10 mouse cellular contexts compared by ENCODE assay signal in genomic region chr14:21402157-21402601, GRCm38 (mm10).
DNase-seq lines count a peak whose midpoint lies in the region; ATAC-seq lines count a peak whose summit lies in the region.
"Had no signal": no experiment of that assay in that cellular context is flagged by ENCODE, and none has a peak within 500 bp of the region (broad histone marks: within the 10 kb centered on the region; RNA-seq: fewer than 3 reads in every experiment).

No protein-coding gene starts in this region.

- no peaks in the 10 kb centered on the region for H3K9me3 ChIP-seq in embryonic facial prominence, embryonic 10.5 days
- H3K9me3 ChIP-seq in hindbrain, embryonic 15.5 days, result no peaks in the 10 kb centered on the region
- H3K9me3 ChIP-seq in neural tube, embryonic 15.5 days (replicated peaks), result no peaks in the 10 kb centered on the region

- ATAC-seq in hindbrain, embryonic 15.5 days (ENCODE audit: low FRiP score, low read depth), result peak; percentile 76
- ATAC-seq in neural tube, embryonic 15.5 days (ENCODE audit: low FRiP score), result peak; percentile 59
- no peak for ATAC-seq in erythroid progenitor cell, adult 5-6 weeks (replicated peaks; ENCODE audit: low FRiP score, poor library complexity, severe bottlenecking)
- no peak for ATAC-seq in monocyte, adult 5-6 weeks (replicated peaks; ENCODE audit: insufficient number of reproducible peaks, low FRiP score, low TSS enrichment, poor library complexity, severe bottlenecking)

- no peaks in the 10 kb centered on the region for H3K36me3 ChIP-seq in embryonic facial prominence, embryonic 10.5 days (replicated peaks)
- H3K36me3 ChIP-seq in hindbrain, embryonic 15.5 days, result no peaks in the 10 kb centered on the region
- H3K36me3 ChIP-seq in neural tube, embryonic 15.5 days, result no peaks in the 10 kb centered on the region

- H3K9ac ChIP-seq in hindbrain, embryonic 15.5 days, result no peak overlapping the region
- no peak overlapping the region for H3K9ac ChIP-seq in neural tube, embryonic 15.5 days (replicated peaks)

- 67% methylated on average over 8 of the region's 8 CpGs for WGBS in embryonic facial prominence, embryonic 10.5 days
- WGBS in hindbrain, embryonic 15.5 days, result 19% methylated on average over 8 of the region's 8 CpGs
- 23% methylated on average over 8 of the region's 8 CpGs for WGBS in neural tube, embryonic 15.5 days

- DNase-seq in left cerebral cortex, postnatal 4 days, result peak; percentile 64
- DNase-seq in left cerebral cortex, postnatal 10 days (ENCODE audit: extremely low spot score in 1 of 2, low spot score in 2 of 2), result no peak
- DNase-seq in embryonic facial prominence, embryonic 10.5 days (ENCODE audit: low spot score), result peak; percentile 20
- no peak for DNase-seq in right cerebral cortex, postnatal 36 days (ENCODE audit: low spot score in 2 of 2)
- DNase-seq: gastrocnemius, postnatal 25 days; kidney, adult 9 months had no signal

- H3K27me3 ChIP-seq in embryonic facial prominence, embryonic 10.5 days (replicated peaks; ENCODE audit: low read depth, poor library complexity, severe bottlenecking), result no peaks in the 10 kb centered on the region
- no peaks in the 10 kb centered on the region for H3K27me3 ChIP-seq in hindbrain, embryonic 15.5 days
- no peaks in the 10 kb centered on the region for H3K27me3 ChIP-seq in neural tube, embryonic 15.5 days (replicated peaks)

- peaks cover 22% of the 10 kb centered on the region for H3K4me1 ChIP-seq in embryonic facial prominence, embryonic 10.5 days
- peaks cover 16% of the 10 kb centered on the region for H3K4me1 ChIP-seq in hindbrain, embryonic 15.5 days (replicated peaks)
- peaks cover 15% of the 10 kb centered on the region for H3K4me1 ChIP-seq in neural tube, embryonic 15.5 days

- H3K4me2 ChIP-seq in hindbrain, embryonic 15.5 days, result peak overlapping the region; percentile 16; the same call in 1 of the 2 replicates
- peak overlapping the region; percentile 25 for H3K4me2 ChIP-seq in neural tube, embryonic 15.5 days

- no peak overlapping the region for H3K4me3 ChIP-seq in embryonic facial prominence, embryonic 10.5 days
- H3K4me3 ChIP-seq in hindbrain, embryonic 15.5 days, result no peak overlapping the region
- H3K4me3 ChIP-seq in neural tube, embryonic 15.5 days (replicated peaks), result no peak overlapping the region

- 0 out of 2 replicates have a peak overlapping the region, but pooled peaks have one; percentile 35 for H3K27ac ChIP-seq in embryonic facial prominence, embryonic 10.5 days (replicated peaks)
- peak overlapping the region; percentile 56 for H3K27ac ChIP-seq in hindbrain, embryonic 15.5 days (replicated peaks)
- H3K27ac ChIP-seq in neural tube, embryonic 15.5 days (replicated peaks), result peak overlapping the region; percentile 63

- intact Hi-C loops in left cerebral cortex, postnatal 4 days (cut with DNase I), result no loop called here
- intact Hi-C loops in left cerebral cortex, postnatal 10 days (cut with DNase I), result no loop called here

Comparison
In these comparisons a context has a peak if more than half of its experiments do, and no peak if none do; other contexts are left out.
1. DNase-seq: peak in left cerebral cortex, postnatal 4 days (single experiment) and embryonic facial prominence, embryonic 10.5 days (single experiment); none in left cerebral cortex, postnatal 10 days (0 of 2) and right cerebral cortex, postnatal 36 days (0 of 2).
2. ATAC-seq: peak in hindbrain, embryonic 15.5 days (single experiment) and neural tube, embryonic 15.5 days (single experiment); none in erythroid progenitor cell, adult 5-6 weeks (single experiment) and monocyte, adult 5-6 weeks (single experiment).
3. Peak in every context shown above with its lines, with median percentiles within 50 percentile points of each other: H3K27ac ChIP-seq.